Mouse (Mus musculus): ENCODE results near the gene 4921501E09Rik. TPM values are rescaled to one million over a fixed set of nuclear protein-coding genes. Genes with fewer than 3 reads are reported as not detected.

The 4921501E09Rik gene
- polyA plus RNA-seq (2012), result not detected in 2 replicates

DNA sequence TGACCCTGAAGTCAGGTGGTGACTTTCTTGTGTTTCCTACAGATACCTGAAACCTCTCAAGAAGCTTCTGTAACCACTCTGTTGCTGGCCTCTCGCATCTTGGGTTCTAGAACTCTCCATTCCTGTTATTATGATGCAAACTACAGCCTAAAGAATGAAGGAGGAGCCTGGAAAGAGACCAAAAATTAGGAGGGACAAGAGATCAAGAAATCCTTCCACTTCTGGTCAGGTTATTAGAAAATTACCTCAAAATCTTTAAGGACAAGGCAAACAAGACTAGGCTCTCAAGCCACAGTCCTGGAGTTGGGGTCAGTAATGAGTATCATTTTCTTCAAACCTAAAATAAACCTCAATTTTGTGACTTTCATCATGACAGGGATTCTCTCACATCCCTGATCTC is at the start of gene 4921501E09Rik:
Gene 4921501E09Rik, minus strand, starts transcription at position 101 of the 400 bp plus-strand sequence.
- no peaks in the 10 kb centered on the region for H3K36me3 ChIP-seq (ENCODE audit: control insufficient read depth)
- no peaks in the 10 kb centered on the region for H3K27me3 ChIP-seq (ENCODE audit: control insufficient read depth)
- no peaks in the 10 kb centered on the region for H3K9me3 ChIP-seq (ENCODE audit: control insufficient read depth, low read length)
- H3K4me1 ChIP-seq (ENCODE audit: control insufficient read depth), result no peaks in the 10 kb centered on the region
- TF ChIP-seq TAL1 (IDR thresholded peaks at IDR 0.05; ENCODE audit: low read length), result no peak
- no peak within 1 kb of the TSS for H3K4me3 ChIP-seq (replicated peaks)

DNA sequence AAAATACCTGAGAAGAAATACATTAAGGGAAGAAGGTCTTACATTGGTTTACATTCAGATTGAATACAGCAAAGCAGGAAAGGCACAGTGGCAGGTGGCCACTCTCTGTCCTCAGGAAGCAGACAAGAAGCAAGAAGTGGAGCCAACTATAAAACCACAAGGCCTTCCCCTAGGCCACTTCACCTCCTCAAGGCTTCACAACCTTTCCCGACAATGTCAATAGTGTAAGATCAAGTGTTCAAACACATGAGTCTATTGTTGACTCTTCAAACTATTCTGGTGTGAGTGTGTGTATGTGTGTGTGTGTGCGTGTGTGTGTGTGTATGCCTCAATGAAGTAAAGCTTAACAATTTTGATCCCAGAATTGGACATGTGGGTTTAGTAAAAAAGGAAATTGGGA is 29.5 kb upstream of the 4921501E09Rik start:
- Histone ChIP-seq H3K9me3 (ENCODE audit: control insufficient read depth, low read length) (no peaks in the 10 kb centered on the region), H3K4me3 (replicated peaks) (no peak overlapping the region), H3K27me3 (ENCODE audit: control insufficient read depth) (no peaks in the 10 kb centered on the region), H3K4me1 (ENCODE audit: control insufficient read depth) (peaks cover 10% of the 10 kb centered on the region), H3K36me3 (ENCODE audit: control insufficient read depth) (no peaks in the 10 kb centered on the region)
- TF ChIP-seq TAL1 (IDR thresholded peaks at IDR 0.05; ENCODE audit: low read length), result no peak
- TF ChIP-seq GATA1 (IDR thresholded peaks at IDR 0.05; ENCODE audit: low read length), result no peak

DNA sequence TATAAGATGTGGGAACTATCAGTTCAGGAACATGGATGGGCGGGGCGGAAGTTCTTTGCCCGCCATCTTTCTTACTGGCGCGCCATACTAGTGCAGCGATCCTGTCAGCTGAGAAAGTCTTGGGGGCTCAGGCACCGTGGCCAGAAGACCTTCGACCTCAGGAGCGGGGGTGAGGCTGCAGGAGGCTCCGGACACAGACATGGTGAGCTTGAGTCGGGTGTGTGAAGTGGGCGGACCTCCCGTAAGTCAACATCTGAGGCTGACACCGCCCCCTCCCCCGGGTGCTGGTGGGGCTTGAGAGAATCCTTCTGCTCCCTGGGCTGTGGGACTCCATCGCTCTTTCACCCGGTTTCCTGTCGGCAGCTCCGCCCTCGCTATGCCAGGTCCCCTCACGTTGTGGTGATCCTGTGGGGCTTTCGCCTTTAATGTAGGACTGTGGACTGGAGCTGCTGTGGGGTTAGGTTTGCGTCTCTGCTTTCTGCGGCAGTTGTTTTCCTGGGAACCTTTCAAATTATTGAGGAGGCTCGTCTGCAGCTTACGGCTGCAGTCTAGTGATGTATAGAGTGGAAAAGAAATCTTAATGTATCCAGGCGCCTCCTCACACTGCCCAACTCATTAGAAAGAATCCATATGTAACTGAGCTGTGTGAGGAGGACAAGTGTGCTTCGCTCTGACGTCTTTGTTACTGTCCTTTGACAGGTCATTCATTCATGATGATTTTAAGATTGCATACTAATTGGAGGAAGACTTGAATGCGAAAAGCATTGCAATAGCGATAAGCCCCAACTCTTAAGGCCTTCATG is 24.7 kb upstream of the 4921501E09Rik start:
- Histone ChIP-seq H3K9me3 (ENCODE audit: control insufficient read depth, low read length) (no peaks in the 10 kb centered on the region), H3K36me3 (ENCODE audit: control insufficient read depth) (no peaks in the 10 kb centered on the region), H3K27me3 (ENCODE audit: control insufficient read depth) (no peaks in the 10 kb centered on the region), H3K4me1 (ENCODE audit: control insufficient read depth) (peaks cover 27% of the 10 kb centered on the region), H3K4me3 (replicated peaks) (peak overlapping the region; percentile 74)
- TF ChIP-seq GATA1 (IDR thresholded peaks at IDR 0.05; ENCODE audit: low read length), result no peak
- TF ChIP-seq TAL1 (IDR thresholded peaks at IDR 0.05; ENCODE audit: low read length), result no peak

GRCm38 (mm10) chr17:33091630-33092029 is 23.8 kb upstream of the 4921501E09Rik start:
- Histone ChIP-seq H3K9me3 (ENCODE audit: control insufficient read depth, low read length) (no peaks in the 10 kb centered on the region), H3K4me3 (replicated peaks) (no peak overlapping the region), H3K27me3 (ENCODE audit: control insufficient read depth) (no peaks in the 10 kb centered on the region), H3K4me1 (ENCODE audit: control insufficient read depth) (peaks cover 27% of the 10 kb centered on the region), H3K36me3 (ENCODE audit: control insufficient read depth) (no peaks in the 10 kb centered on the region)
- no peak for TF ChIP-seq TAL1 (IDR thresholded peaks at IDR 0.05; ENCODE audit: low read length)
- no peak for TF ChIP-seq GATA1 (IDR thresholded peaks at IDR 0.05; ENCODE audit: low read length)

- no peaks in the 10 kb centered on the region for H3K9me3 ChIP-seq (ENCODE audit: control insufficient read depth, low read length)
- H3K27me3 ChIP-seq (ENCODE audit: control insufficient read depth), result no peaks in the 10 kb centered on the region
- H3K4me3 ChIP-seq (replicated peaks), result peak within 1 kb of the TSS; percentile 79
- H3K4me1 ChIP-seq (ENCODE audit: control insufficient read depth), result peaks cover 27% of the 10 kb centered on the region
- H3K36me3 ChIP-seq (ENCODE audit: control insufficient read depth), result no peaks in the 10 kb centered on the region
- TF ChIP-seq GATA1 (IDR thresholded peaks at IDR 0.05; ENCODE audit: low read length) (no peak), TAL1 (IDR thresholded peaks at IDR 0.05; ENCODE audit: low read length) (no peak)
These were observed 21.5 kb upstream of the 4921501E09Rik start, which contains the start of gene Zfp563 for GRCm38 (mm10) chr17:33089220-33089949. TSS of gene Zfp563 (plus strand) at chr17:33089310.

GRCm38 (mm10) chr17:33063001-33063400 is 4.9 kb downstream of the 4921501E09Rik start:
- TF ChIP-seq GATA1 (IDR thresholded peaks at IDR 0.05; ENCODE audit: low read length) (no peak), TAL1 (IDR thresholded peaks at IDR 0.05; ENCODE audit: low read length) (no peak)
- H3K4me3 ChIP-seq (replicated peaks), result no peak overlapping the region
- no peaks in the 10 kb centered on the region for H3K36me3 ChIP-seq (ENCODE audit: control insufficient read depth)
- H3K9me3 ChIP-seq (ENCODE audit: control insufficient read depth, low read length), result no peaks in the 10 kb centered on the region
- H3K27me3 ChIP-seq (ENCODE audit: control insufficient read depth), result no peaks in the 10 kb centered on the region
- H3K4me1 ChIP-seq (ENCODE audit: control insufficient read depth), result no peaks in the 10 kb centered on the region

- TF ChIP-seq TAL1 (IDR thresholded peaks at IDR 0.05; ENCODE audit: low read length) (no peak), GATA1 (IDR thresholded peaks at IDR 0.05; ENCODE audit: low read length) (no peak)
- no peaks in the 10 kb centered on the region for H3K9me3 ChIP-seq (ENCODE audit: control insufficient read depth, low read length)
- no peaks in the 10 kb centered on the region for H3K4me1 ChIP-seq (ENCODE audit: control insufficient read depth)
- no peak overlapping the region for H3K4me3 ChIP-seq (replicated peaks)
- H3K36me3 ChIP-seq (ENCODE audit: control insufficient read depth), result no peaks in the 10 kb centered on the region
- no peaks in the 10 kb centered on the region for H3K27me3 ChIP-seq (ENCODE audit: control insufficient read depth)
These were observed 9.1 kb downstream of the 4921501E09Rik start for GRCm38 (mm10) chr17:33058791-33059190.

DNA sequence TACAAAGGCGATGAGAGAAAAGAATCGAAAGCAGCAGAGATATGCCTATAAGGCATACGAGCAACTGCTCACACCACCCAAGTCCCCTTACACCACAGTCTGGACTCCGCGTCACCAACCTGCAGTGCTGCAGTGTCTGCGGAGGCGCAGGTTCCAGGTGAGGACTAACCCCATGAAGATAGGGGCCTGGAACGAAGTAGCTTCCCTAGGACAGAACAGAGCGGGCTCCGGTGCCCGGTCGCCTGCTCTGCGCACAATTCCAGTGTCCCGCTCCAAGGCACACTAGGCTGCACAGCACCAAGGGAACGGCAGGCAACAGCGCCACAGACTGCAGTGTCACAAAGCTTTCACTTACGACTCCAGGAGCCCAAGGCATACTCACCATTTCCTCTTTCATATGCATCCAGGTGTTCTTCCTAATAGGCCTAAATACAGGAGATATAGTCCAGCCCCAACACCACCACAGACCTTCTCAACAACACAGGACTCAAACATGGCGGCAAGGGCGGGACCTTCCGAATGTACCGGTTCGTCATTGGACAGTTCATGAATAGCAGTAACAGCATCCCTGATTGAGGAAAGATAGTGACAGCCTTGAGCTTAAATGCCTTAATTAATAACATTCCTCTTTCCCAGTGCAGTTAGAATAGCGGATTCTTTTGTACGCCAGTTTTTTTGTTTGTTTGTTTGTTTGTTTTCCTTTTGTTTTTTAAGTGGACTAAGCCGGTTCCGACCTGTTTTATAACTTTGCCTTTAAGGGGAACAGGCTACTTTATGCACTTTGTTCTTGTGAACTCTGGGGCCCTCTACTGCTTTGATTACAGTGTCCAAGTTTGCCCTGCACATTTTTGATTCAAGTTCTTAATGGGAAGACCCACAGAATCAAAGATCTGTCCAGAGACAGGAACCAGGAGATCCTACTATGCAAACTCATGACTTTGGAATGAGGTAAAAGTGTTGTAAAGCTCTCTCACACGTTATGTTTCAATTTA is 34.7 kb downstream of the 4921501E09Rik start, which contains the start of gene Zfp763:
Gene Zfp763, minus strand, starts transcription at position 503 of the 992 bp plus-strand sequence.
- Histone ChIP-seq H3K4me3 (replicated peaks) (peak within 1 kb of the TSS; percentile 86), H3K9me3 (ENCODE audit: control insufficient read depth, low read length) (no peaks in the 10 kb centered on the region), H3K36me3 (ENCODE audit: control insufficient read depth) (no peaks in the 10 kb centered on the region), H3K4me1 (ENCODE audit: control insufficient read depth) (peaks cover 12% of the 10 kb centered on the region), H3K27me3 (ENCODE audit: control insufficient read depth) (no peaks in the 10 kb centered on the region)
- TF ChIP-seq TAL1 (IDR thresholded peaks at IDR 0.05; ENCODE audit: low read length), result no peak
- peak; percentile 55; the same call in 1 of the 2 replicates for TF ChIP-seq GATA1 (IDR thresholded peaks at IDR 0.05; ENCODE audit: low read length)

Data from erythroblast, embryonic 14.5 days (primary cell).